Mouse (Mus musculus) adrenal gland, postnatal 14 days (tissue): ENCODE results near the gene Reep1. TPM values are rescaled to one million over a fixed set of nuclear protein-coding genes. Genes with fewer than 3 reads are reported as not detected.
A peak's percentile ranks its signal among the peaks of the same experiment; 100 is the strongest.

ENCODE experiments used
- DNase-seq: peaks from one replicate; pipeline ENCODE4 v3.0.0; 2021; ENCODE audit warnings: mixed read lengths
- total RNA-seq: library from RNA; stranded (reverse); gene quantifications from 2 replicates; pipeline ENCODE4 v1.2.3, GENCODE M21; 2021

The Reep1 gene
- total RNA-seq, 1 experiment from 2014 or later: 8.2 TPM

- DNase-seq: no peak
Measured at GRCm38 (mm10) chr6:71840597-71841290, 133.4 kb downstream of the Reep1 start.

GRCm38 (mm10) chr6:71846906-71847305, 139.5 kb downstream of the Reep1 start:
- peak; percentile 17 for DNase-seq

Other genes starting within 250 kb of the Reep1 start
- 28.5 and 30.6 TPM in 2 replicates for gene Rnf103, start 213.7 kb upstream of the Reep1 start, total RNA-seq
- gene Chmp3, start 163.8 kb upstream of the Reep1 start, total RNA-seq: 99.8 and 107 TPM in 2 replicates
- 35.1 and 44.3 TPM in 2 replicates for gene Kdm3a, start 74.6 kb upstream of the Reep1 start, total RNA-seq
- gene Mrpl35, start 119.4 kb downstream of the Reep1 start, total RNA-seq: 50.1 and 54.5 TPM in 2 replicates
- gene Immt, start 123.8 kb downstream of the Reep1 start, total RNA-seq: 387 and 402 TPM in 2 replicates
- gene Ptcd3, start 201.2 kb downstream of the Reep1 start, total RNA-seq: 112 and 116 TPM in 2 replicates
- gene Polr1a, start 201.5 kb downstream of the Reep1 start, total RNA-seq: 60.9 and 68.3 TPM in 2 replicates